Mouse (Mus musculus) heart, embryonic 14.5 days (tissue): ENCODE results near the gene Zfp451. TPM values are rescaled to one million over a fixed set of nuclear protein-coding genes. Genes with fewer than 3 reads are reported as not detected.

Experiments used
- ATAC-seq: fragments of 200-750 bp; cut with Nextera tagmentation; 2 replicates; pipeline ENCODE4 v1.8.0; 2017; ENCODE audit warnings: low read depth, moderate TSS enrichment; ENCODE audit not compliant: insufficient number of reproducible peaks, insufficient read depth, low FRiP score
- H3K27ac ChIP-seq, 2 experiments: fragments of 200-500 bp in 1 of 2; fragments of 300-500 bp in 1 of 2; sonication (generic) in 1 of 2; replicated peaks in 1 of 2; 2 replicates each; pipeline ENCODE4 v1.5.1; 2012 to 2014; ENCODE audit warnings: low read depth in 2 of 2, low read length in 2 of 2, control low read depth in 1 of 2, mild to moderate bottlenecking in 1 of 2, mixed read lengths in 1 of 2; ENCODE audit not compliant: control insufficient read depth in 1 of 2, insufficient read depth in 1 of 2
- H3K27me3 ChIP-seq: fragments of 300-500 bp; sonication (generic); 2 replicates; pipeline ENCODE4 v1.6.1; 2014; ENCODE audit warnings: mild to moderate bottlenecking, low read length, control low read depth; ENCODE audit not compliant: control insufficient read depth, insufficient read depth
- H3K36me3 ChIP-seq: fragments of 300-500 bp; sonication (generic); 2 replicates; pipeline ENCODE4 v1.6.1; 2014; ENCODE audit warnings: mild to moderate bottlenecking, control low read depth, low read length, mixed read lengths; ENCODE audit not compliant: control insufficient read depth, insufficient read depth
- H3K4me1 ChIP-seq, 2 experiments: fragments of 200-500 bp in 1 of 2; fragments of 300-500 bp in 1 of 2; sonication (generic) in 1 of 2; 2 replicates each; pipeline ENCODE4 v1.6.1; 2012 to 2014; ENCODE audit warnings: low read length in 2 of 2, control low read depth in 1 of 2, mixed read lengths in 1 of 2; ENCODE audit not compliant: control insufficient read depth in 2 of 2, insufficient read depth in 2 of 2
- H3K4me2 ChIP-seq: fragments of 300-500 bp; sonication (generic); 2 replicates; pipeline ENCODE4 v1.6.1; 2014; ENCODE audit warnings: mild to moderate bottlenecking, low read length
- H3K4me3 ChIP-seq, 2 experiments: fragments of 200-500 bp in 1 of 2; fragments of 300-500 bp in 1 of 2; sonication (generic) in 1 of 2; 2 replicates each; pipeline ENCODE4 v1.5.1; 2012 to 2014; ENCODE audit warnings: low read length in 2 of 2, mild to moderate bottlenecking in 2 of 2, control low read depth in 1 of 2, low read depth in 1 of 2, moderate library complexity in 1 of 2; ENCODE audit not compliant: control insufficient read depth in 1 of 2, insufficient read depth in 1 of 2
- H3K9ac ChIP-seq: fragments of 300-500 bp; sonication (generic); 2 replicates; pipeline ENCODE4 v1.6.1; 2014; ENCODE audit warnings: mild to moderate bottlenecking, low read length
- H3K9me3 ChIP-seq: fragments of 300-500 bp; sonication (generic); 2 replicates; pipeline ENCODE4 v1.6.1; 2016; ENCODE audit warnings: low read length, control low read depth; ENCODE audit not compliant: control insufficient read depth
- WGBS: fragments of 180-500 bp; shearing (Covaris S2); extraction: QIAGEN DNeasy Blood & Tissue Kit; methylation state at CpG from one replicate; pipeline ENCODE4 v1.1.7; 2014; 5-methylcytosine and 5-hydroxymethylcytosine counted together
- polyA plus RNA-seq: library from polyadenylated mRNA; unstranded; fragments of >200 nt; fragmentation: Nextera tagmentation; extraction: Ambion mirVana; gene quantifications from 2 replicates; pipeline ENCODE4 v1.2.1, GENCODE M21; 2014

Zfp451 gene
- polyA plus RNA-seq, 1 experiment from 2014 or later, result 18.7 TPM

DNA sequence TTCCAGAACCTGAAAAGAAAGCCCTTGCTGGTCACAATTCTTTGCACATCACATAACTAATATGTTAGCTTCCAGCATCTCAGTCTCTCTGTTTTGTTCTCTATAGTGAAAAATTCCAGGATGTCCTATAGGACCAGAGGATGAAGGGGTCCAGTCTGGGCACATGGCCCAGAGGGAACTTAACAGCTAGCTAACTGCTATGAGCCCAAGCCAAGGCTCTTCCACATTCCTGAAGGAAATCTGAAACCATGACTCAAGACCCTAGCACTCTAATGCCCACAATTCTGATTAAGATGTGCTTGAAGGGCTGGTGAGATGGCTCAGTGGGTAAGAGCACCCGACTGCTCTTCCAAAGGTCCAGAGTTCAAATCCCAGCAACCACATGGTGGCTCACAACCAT, 96.8 kb downstream of the Zfp451 start:
- Histone ChIP-seq H3K4me1 (peaks cover 0 to 5% of the 10 kb centered on the region in 2 experiments; a peak in 2 of 4 replicates), H3K36me3 (peaks cover 10% of the 10 kb centered on the region), H3K4me3 (no peak overlapping the region), H3K27ac (no peak overlapping the region), H3K9me3 (no peaks in the 10 kb centered on the region), H3K27me3 (no peaks in the 10 kb centered on the region; the same call in 1 of the 2 replicates), H3K9ac (no peak overlapping the region), H3K4me2 (no peak overlapping the region)
- WGBS, result 61% methylated on average over 1 of the region's 1 CpGs
- no peak for ATAC-seq

DNA sequence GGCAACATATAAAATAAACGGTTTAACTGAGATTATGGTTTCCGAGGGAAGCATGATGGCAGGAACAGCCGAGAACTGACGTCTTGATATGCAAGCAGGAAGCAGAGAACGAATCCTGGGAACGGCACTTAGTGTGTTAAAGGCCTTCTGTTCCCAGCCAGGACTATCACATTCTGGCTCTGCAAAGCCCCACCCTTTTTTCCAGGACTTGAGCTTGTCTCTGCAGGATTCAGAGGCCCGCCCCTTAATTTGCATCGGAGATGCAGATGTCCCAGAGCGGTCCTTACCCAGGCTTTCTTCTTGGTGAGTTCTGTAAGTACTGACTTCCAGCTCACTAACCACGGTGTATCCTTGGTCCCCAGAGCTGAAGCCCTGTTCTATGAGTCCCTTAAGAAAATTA, 99.6 kb downstream of the Zfp451 start:
- WGBS, result 4% methylated on average over 10 of the region's 10 CpGs

DNA sequence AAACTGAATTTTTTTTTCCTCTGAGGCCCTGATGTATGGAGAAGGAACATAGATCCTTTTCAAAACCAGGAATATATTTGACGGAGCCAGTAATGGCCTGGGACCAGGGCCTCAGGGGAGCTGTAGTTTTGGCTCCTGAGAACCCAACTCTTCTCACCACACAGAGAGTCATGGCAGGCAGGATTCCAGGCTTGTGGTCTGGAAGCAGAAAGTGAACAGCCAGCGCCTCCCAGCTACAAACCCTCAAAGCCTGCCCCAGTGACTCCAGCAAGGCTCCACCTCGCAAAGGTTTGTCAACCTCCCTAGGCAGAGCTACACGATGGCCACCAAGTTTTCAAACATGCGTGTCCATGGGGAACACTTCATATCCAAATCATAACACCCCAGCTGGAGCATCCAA, 102.4 kb downstream of the Zfp451 start:
- ATAC-seq, result no peak
- Histone ChIP-seq H3K9ac (no peak overlapping the region), H3K36me3 (no peaks in the 10 kb centered on the region), H3K9me3 (no peaks in the 10 kb centered on the region), H3K4me2 (no peak overlapping the region), H3K4me1 (no peaks in the 10 kb centered on the region), H3K4me3 (no peak overlapping the region), H3K27ac (no peak overlapping the region), H3K27me3 (no peaks in the 10 kb centered on the region; the same call in 1 of the 2 replicates)
- WGBS, result 84% methylated on average over 5 of the region's 5 CpGs

More for the DNA sequence above, 99.6 kb downstream of the Zfp451 start:
- H3K27ac ChIP-seq, result no peak overlapping the region
- no peak overlapping the region for H3K4me3 ChIP-seq
- no peak for ATAC-seq
- H3K27me3 ChIP-seq, result no peaks in the 10 kb centered on the region; the same call in 1 of the 2 replicates
- H3K9me3 ChIP-seq, result no peaks in the 10 kb centered on the region
- H3K4me1 ChIP-seq, result no peaks in the 10 kb centered on the region
- H3K4me2 ChIP-seq, result peak overlapping the region; percentile 42
- H3K36me3 ChIP-seq, result no peaks in the 10 kb centered on the region
- no peak overlapping the region for H3K9ac ChIP-seq

Other genes with a start within 250 kb of the Zfp451 start
- gene Prim2, start 144.8 kb downstream of the Zfp451 start, polyA plus RNA-seq, result 15.6 and 16.5 TPM in 2 replicates
- gene Rab23, start 94.7 kb downstream of the Zfp451 start, polyA plus RNA-seq, result 11.0 and 13.5 TPM in 2 replicates
- gene Bag2, start 56.8 kb downstream of the Zfp451 start, polyA plus RNA-seq, result 85.3 and 91.7 TPM in 2 replicates
- 4.7 and 6.0 TPM in 2 replicates for gene Bend6, start 93.2 kb upstream of the Zfp451 start, polyA plus RNA-seq
- 38.2 and 38.6 TPM in 2 replicates for gene Dst, start 93.6 kb upstream of the Zfp451 start, polyA plus RNA-seq